Mouse (Mus musculus): ENCODE measurements around the gene Clrn2.

- TF ChIP-seq CTCF (IDR thresholded peaks at IDR 0.05; ENCODE audit: insufficient read depth, low read length) (no peak), POLR2A (IDR thresholded peaks at IDR 0.05; ENCODE audit: borderline replicate concordance, extremely low read depth, low read depth, low read length) (no peak)
Observed at GRCm38 (mm10) chr5:45496930-45497550, 43.5 kb downstream of the Clrn2 start.
